17 mouse cellular contexts compared by ENCODE assay signal in the genomic region with DNA sequence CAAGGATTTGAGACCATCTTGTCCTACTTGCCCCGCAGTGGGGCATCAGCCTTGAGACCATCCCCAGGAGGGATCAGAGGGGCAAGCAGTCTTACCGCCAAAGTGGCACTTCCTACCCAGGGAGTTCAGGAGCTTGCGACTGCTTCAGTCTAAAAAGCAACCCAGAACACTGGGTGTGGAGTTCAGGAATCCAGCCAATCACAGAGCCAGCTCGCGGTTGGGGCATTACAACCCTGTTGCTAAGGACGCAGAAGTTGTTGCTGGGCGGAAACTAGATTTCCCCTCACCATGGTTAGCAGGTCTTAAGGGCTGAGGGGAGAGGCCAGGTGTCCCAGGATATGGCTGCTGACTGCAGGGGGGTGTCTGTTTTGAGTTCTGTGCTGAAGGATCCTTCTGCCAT. TPM values are rescaled to one million over a fixed set of nuclear protein-coding genes. Genes with fewer than 3 reads are reported as not detected.
DNase-seq lines count a peak whose midpoint lies in the region; ATAC-seq and TF ChIP-seq lines count a peak whose summit lies in the region.
"Had no signal": no experiment of that assay in that cellular context is flagged by ENCODE, and none has a peak within 500 bp of the region (broad histone marks: within the 10 kb centered on the region; RNA-seq: fewer than 3 reads in every experiment).

No protein-coding gene starts in this region.

- H3K36me3 ChIP-seq in lung, embryonic 15.5 days: no peaks in the 10 kb centered on the region
- no peaks in the 10 kb centered on the region for H3K36me3 ChIP-seq in forebrain, postnatal 0 days (ENCODE audit: insufficient read depth)

- 0 out of 2 replicates have a peak, but pooled peaks have one; percentile 11 for ATAC-seq in lung, embryonic 15.5 days (ENCODE audit: borderline replicate concordance, extremely low read depth, low FRiP score, low TSS enrichment)
- ATAC-seq in forebrain, postnatal 0 days: no peak
- ATAC-seq: forebrain, embryonic 16.5 days had no signal

- no peak for DNase-seq in lung, postnatal 14 days
- peak; percentile 27 for DNase-seq in embryo, embryonic 10 days (ENCODE audit: low spot score)
- peak; percentile 43 for DNase-seq in forelimb bud, embryonic 11.5 days (ENCODE audit: low read depth, low spot score)
- DNase-seq in thymus, postnatal 10 days (ENCODE audit: low spot score in 2 of 2): peak; percentile 3 to 4
- no peak for DNase-seq in ovary, adult 18-20 months (ENCODE audit: low spot score)
- no peak for DNase-seq in forebrain, postnatal 0 days
- DNase-seq: heart, adult 11 months; heart, postnatal 14 days had no signal

- H3K4me1 ChIP-seq in lung, embryonic 15.5 days: no peaks in the 10 kb centered on the region
- no peaks in the 10 kb centered on the region for H3K4me1 ChIP-seq in forebrain, postnatal 0 days (ENCODE audit: insufficient read depth)

- 24% methylated on average over 7 of the region's 7 CpGs for WGBS in lung, embryonic 15.5 days
- WGBS in forebrain, postnatal 0 days: 28% methylated on average over 7 of the region's 7 CpGs

- no peaks in the 10 kb centered on the region for H3K27me3 ChIP-seq in lung, embryonic 15.5 days
- no peaks in the 10 kb centered on the region for H3K27me3 ChIP-seq in forebrain, postnatal 0 days (ENCODE audit: insufficient read depth, low read length)

- no peak for TF ChIP-seq CTCF in forebrain, postnatal 0 days (IDR thresholded peaks at IDR 0.05; ENCODE audit: low read depth)

- no peak overlapping the region for H3K4me3 ChIP-seq in lung, embryonic 15.5 days
- no peak overlapping the region for H3K4me3 ChIP-seq in forebrain, postnatal 0 days (ENCODE audit: low read depth, low read length)

- H3K9ac ChIP-seq in lung, embryonic 15.5 days: no peak overlapping the region
- H3K9ac ChIP-seq in forebrain, postnatal 0 days: no peak overlapping the region
- H3K9ac ChIP-seq: liver, embryonic 14.5 days had no signal

- no peak overlapping the region for H3K4me2 ChIP-seq in lung, embryonic 15.5 days
- H3K4me2 ChIP-seq in forebrain, postnatal 0 days (ENCODE audit: low read depth): no peak overlapping the region

- H3K27ac ChIP-seq in lung, embryonic 15.5 days: no peak overlapping the region
- no peak overlapping the region for H3K27ac ChIP-seq in forebrain, postnatal 0 days (ENCODE audit: low read depth, low read length)
- H3K27ac ChIP-seq: kidney, postnatal 0 days; liver, embryonic 14.5 days had no signal

- H3K9me3 ChIP-seq in lung, embryonic 15.5 days: no peaks in the 10 kb centered on the region
- H3K9me3 ChIP-seq in forebrain, postnatal 0 days (ENCODE audit: low read length): no peaks in the 10 kb centered on the region

RNA-seq across cellular contexts. Expression of gene Gm12695, which starts 1.6 kb away (rescaled TPM):
- polyA plus RNA-seq in lung, embryonic 15.5 days (2015; fragmentation: Nextera tagmentation; extraction: Ambion mirVana): 0.11 and 0.17 TPM in 2 replicates
- total RNA-seq in forebrain, postnatal 0 days (2014; rRNA removed): not detected in 2 replicates
- 0.07 TPM in 1 of 2 replicates, not detected in the other for polyA plus RNA-seq in forebrain, postnatal 0 days (2015; fragmentation: Nextera tagmentation; extraction: Ambion mirVana)
- total RNA-seq: heart, postnatal 14 days; left cerebral cortex, adult 8-10 months; midbrain, postnatal 0 days; neutrophil, adult 5-6 weeks had no signal
- polyA plus RNA-seq: cortical plate, adult 2 months; kidney, postnatal 0 days; liver, embryonic 14.5 days; midbrain, postnatal 0 days; urinary bladder, adult 2 months had no signal

Comparison
In these comparisons a context has a peak if more than half of its experiments do, and no peak if none do; other contexts are left out.
1. DNase-seq: peak in embryo, embryonic 10 days (single experiment), forelimb bud, embryonic 11.5 days (single experiment) and thymus, postnatal 10 days (2 of 2); none in lung, postnatal 14 days (single experiment), ovary, adult 18-20 months (single experiment) and forebrain, postnatal 0 days (single experiment).